Mouse (Mus musculus) testis, adult 2 months (tissue): ENCODE measurements at regions not wholly inside any gene's neighbourhood (a gene's known extent, or its start where the extent isn't known, plus 50 kb on each side); places are given as distances from the start of the nearest gene placed in this dataset.

ENCODE experiments used
- CTCF ChIP-seq: fragments of 200-500 bp; IDR thresholded peaks from 2 replicates; pipeline ENCODE4 v1.5.1; 2012; ENCODE audit warnings: low read depth, mild to moderate bottlenecking, inconsistent platforms, low read length, moderate library complexity; ENCODE audit not compliant: control insufficient read depth, insufficient read depth, insufficient replicate concordance
- POLR2A ChIP-seq: fragments of 200-500 bp; IDR thresholded peaks from 2 replicates; pipeline ENCODE4 v1.6.1; 2012; ENCODE audit warnings: low read depth, mild to moderate bottlenecking, inconsistent platforms, low read length, moderate library complexity; ENCODE audit not compliant: control insufficient read depth

DNA sequence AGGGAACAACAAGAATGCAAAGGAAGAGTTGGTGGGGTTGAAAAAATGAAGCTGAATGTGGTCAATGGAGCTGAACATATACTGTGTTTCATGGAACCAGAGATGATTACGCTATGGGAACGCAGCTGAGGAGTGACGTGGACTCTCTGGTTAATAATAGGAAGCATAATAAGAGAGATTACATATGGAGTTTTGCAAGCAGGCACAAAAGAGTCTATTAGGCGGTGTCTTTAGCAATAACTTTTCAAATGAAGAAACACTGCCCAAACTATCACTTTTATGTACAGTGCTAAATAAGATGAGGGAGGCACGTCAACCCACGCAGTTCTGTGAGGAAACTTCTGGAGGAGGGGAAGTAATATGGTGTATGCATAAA is 172.4 kb upstream of the Cited2 start:
- TF ChIP-seq POLR2A = no peak
- no peak for TF ChIP-seq CTCF
